Mouse (Mus musculus) kidney, adult 9 months (tissue): ENCODE measurements around the gene Ropn1.
"Not testable (repeated sequence)": the region's sequence is repeated elsewhere in the genome, so short reads cannot be mapped to it uniquely, and the experiment has no call there.

Experiments used
- DNase-seq: peaks from one replicate; pipeline ENCODE4 v3.0.0; 2022

Ropn1 gene

DNA sequence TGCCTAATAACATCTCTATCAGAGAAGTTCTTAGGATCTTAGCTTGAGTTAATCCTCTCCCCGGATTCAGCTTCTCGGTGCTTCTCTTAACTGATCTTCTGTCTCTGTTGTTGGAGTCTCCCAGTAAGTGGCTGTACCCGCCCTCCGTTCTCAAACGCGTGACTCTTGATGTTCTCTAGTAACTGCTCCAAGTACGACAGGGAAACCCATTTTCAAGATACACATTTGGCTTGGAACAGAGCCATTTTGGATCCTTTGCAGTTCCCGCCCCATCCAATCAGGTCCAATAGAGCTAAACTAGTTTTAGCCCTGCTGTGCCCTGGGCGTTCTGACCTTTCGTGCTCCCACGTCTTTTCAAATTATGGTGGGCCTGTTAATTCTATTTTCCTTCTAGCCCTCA is 41.4 kb downstream of the Ropn1 start:
- DNase-seq = peak; percentile 14

DNA sequence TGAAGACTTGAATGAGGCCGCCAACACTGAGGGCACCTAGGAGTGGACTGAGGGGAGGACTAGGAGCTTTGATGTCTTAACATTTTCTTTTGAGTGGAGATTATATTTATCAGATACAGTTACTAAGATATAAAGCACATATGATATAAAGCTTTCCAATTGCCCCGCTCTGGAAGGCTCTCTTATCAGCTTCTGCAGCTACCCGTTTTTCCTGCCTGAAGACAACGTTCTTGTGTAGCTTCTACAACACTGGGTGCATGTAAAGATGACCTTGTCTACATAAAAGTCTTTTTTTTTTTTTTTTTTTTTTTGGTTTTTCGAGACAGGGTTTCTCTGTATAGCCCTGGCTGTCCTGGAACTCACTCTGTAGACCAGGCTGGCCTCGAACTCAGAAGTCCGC is 44.8 kb downstream of the Ropn1 start:
- no peak for DNase-seq

- DNase-seq = not testable (repeated sequence)
Observed at GRCm38 (mm10) chr16:34698721-34699120, 49.0 kb downstream of the Ropn1 start.

GRCm38 (mm10) chr16:34700165-34700827 is 50.6 kb downstream of the Ropn1 start:
- peak; percentile 81 for DNase-seq

GRCm38 (mm10) chr16:34700828-34701216 is 51.1 kb downstream of the Ropn1 start:
- no peak for DNase-seq

GRCm38 (mm10) chr16:34706019-34706418 is 56.3 kb downstream of the Ropn1 start:
- no peak for DNase-seq

DNA sequence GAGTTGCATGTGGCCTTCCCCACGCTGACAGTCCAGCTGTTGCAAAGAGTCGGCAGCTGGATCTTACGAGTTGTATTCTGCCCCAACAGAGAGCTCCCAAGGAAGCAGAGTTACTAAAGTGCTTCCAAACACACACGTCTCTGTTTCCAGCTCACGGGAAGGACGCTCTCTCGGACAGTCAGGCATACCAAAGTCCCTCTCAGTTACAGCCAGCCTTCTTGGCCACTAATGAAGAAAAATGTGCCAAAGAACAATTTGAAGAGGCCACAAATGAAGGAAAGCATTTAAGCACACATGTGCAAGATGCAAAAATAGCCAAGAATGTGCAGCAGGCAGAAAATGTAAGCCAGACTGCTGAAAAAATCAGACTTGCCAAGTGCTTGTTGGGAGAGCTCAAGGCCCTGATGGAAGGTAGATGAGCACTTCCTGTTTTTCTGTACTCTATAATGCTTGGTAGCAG is 56.8 kb downstream of the Ropn1 start:
- DNase-seq = no peak

DNA sequence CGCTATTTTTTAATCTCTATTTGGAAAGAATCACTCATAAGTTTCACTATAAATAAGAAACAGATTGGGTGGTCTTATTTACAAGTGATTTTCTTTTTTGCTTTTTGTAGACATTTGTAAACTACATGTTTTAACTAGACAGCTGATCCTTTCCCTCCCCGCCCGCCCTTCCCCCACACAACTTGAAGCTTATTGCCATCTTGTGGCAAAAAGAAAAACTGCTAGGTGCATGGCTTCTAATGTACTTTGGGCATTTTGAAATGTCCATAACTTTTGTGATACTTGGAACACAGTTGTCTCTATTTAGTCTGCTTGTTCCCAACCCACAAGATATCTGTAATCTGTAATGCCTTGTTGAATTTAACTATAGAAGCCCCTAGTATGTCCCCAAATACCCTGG is 61.8 kb downstream of the Ropn1 start:
- DNase-seq = peak; percentile 13

DNA sequence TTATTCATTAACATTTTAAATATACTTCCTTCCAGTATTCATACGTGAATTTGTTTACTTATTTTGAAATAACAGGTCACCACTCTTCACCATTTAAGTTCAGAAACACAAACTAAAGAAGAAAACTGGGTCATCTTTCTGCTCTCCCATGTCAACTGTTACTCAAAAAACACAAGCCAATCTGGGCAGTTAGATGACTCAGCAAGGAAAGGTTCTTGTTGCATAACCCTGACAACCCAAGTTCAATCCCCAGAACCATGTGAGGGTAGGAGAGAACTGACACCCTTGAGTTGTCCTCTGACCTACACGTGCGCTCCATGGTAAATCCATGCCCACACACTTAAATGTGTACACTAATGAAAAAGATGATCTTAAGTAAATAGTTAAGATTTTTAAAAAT is 75.4 kb downstream of the Ropn1 start:
- no peak for DNase-seq
